Mouse (Mus musculus) erythroblast, embryonic 14.5 days (primary cell): ENCODE results near the gene Anxa5.

Experiments used
- GATA1 ChIP-seq: IDR thresholded peaks from 2 replicates; pipeline ENCODE4 v1.6.1; 2012; ENCODE audit warnings: low read length, inconsistent platforms, mixed read lengths
- TAL1 ChIP-seq: IDR thresholded peaks from 3 replicates; pipeline ENCODE4 v1.6.1; 2012; ENCODE audit warnings: low read length, inconsistent platforms, mixed read lengths

- no peak for TF ChIP-seq GATA1
- no peak for TF ChIP-seq TAL1
Measured at GRCm38 (mm10) chr3:36474938-36475483, 683 bp downstream of the Anxa5 start.
